Mouse (Mus musculus) forebrain, embryonic 11.5 days (tissue): ENCODE data around the gene Dync2li1. TPM values are rescaled to one million over a fixed set of nuclear protein-coding genes. Genes with fewer than 3 reads are reported as not detected.

Source experiments
- ATAC-seq: fragments of 200-750 bp; cut with Nextera tagmentation; replicated peaks from 2 replicates; pipeline ENCODE4 v1.8.0; 2017; ENCODE audit warnings: moderate TSS enrichment; ENCODE audit not compliant: low FRiP score
- DNase-seq: peaks from one replicate; pipeline ENCODE4 v3.0.0-alpha.2; 2017; ENCODE audit warnings: low spot score
- H3K27ac ChIP-seq: fragments of 300-500 bp; sonication (generic); 2 replicates; pipeline ENCODE4 v1.5.1; 2014; ENCODE audit warnings: low read depth, low read length
- H3K27me3 ChIP-seq: fragments of 300-500 bp; sonication (generic); 2 replicates; pipeline ENCODE4 v1.6.1; 2014; ENCODE audit warnings: mild to moderate bottlenecking, low read length, mixed read lengths; ENCODE audit not compliant: control insufficient read depth, insufficient read depth
- H3K36me3 ChIP-seq: fragments of 300-500 bp; sonication (generic); 2 replicates; pipeline ENCODE4 v1.6.1; 2014; ENCODE audit warnings: mild to moderate bottlenecking, low read length, moderate library complexity, mixed read lengths; ENCODE audit not compliant: control insufficient read depth, insufficient read depth
- H3K4me1 ChIP-seq: fragments of 300-500 bp; sonication (generic); replicated peaks from 2 replicates; pipeline ENCODE4 v1.6.1; 2014; ENCODE audit warnings: low read length, mixed read lengths; ENCODE audit not compliant: control insufficient read depth, insufficient read depth
- H3K4me2 ChIP-seq: fragments of 300-500 bp; sonication (generic); 2 replicates; pipeline ENCODE4 v1.6.1; 2014; ENCODE audit warnings: low read depth, mild to moderate bottlenecking, low read length, moderate library complexity, mixed read lengths; ENCODE audit not compliant: severe bottlenecking
- H3K4me3 ChIP-seq: fragments of 300-500 bp; sonication (generic); 2 replicates; pipeline ENCODE4 v1.5.1; 2014; ENCODE audit warnings: low read depth, low read length
- H3K9ac ChIP-seq: fragments of 300-500 bp; sonication (generic); 2 replicates; pipeline ENCODE4 v1.6.1; 2014; ENCODE audit warnings: low read length
- H3K9me3 ChIP-seq: fragments of 300-500 bp; sonication (generic); 2 replicates; pipeline ENCODE4 v1.6.1; 2016; ENCODE audit warnings: low read length, mixed read lengths; ENCODE audit not compliant: control insufficient read depth
- WGBS: fragments of 180-500 bp; shearing (Covaris S2); extraction: QIAGEN DNeasy Blood & Tissue Kit; methylation state at CpG from one replicate; pipeline ENCODE4 v1.1.7; 2014; 5-methylcytosine and 5-hydroxymethylcytosine counted together
- polyA plus RNA-seq: library from polyadenylated mRNA; unstranded; fragments of >200 nt; fragmentation: Nextera tagmentation; extraction: Ambion mirVana; gene quantifications from 2 replicates; pipeline ENCODE4 v1.2.1, GENCODE M21; 2014

Dync2li1 gene
- polyA plus RNA-seq, 1 experiment from 2014 or later: 41.8 TPM

- 80% methylated on average over 9 of the region's 9 CpGs for WGBS
- Histone ChIP-seq H3K36me3 (no peaks in the 10 kb centered on the region), H3K27me3 (no peaks in the 10 kb centered on the region), H3K27ac (no peak overlapping the region), H3K9me3 (no peaks in the 10 kb centered on the region), H3K4me3 (no peak overlapping the region), H3K4me1 (no peaks in the 10 kb centered on the region), H3K4me2 (no peak overlapping the region), H3K9ac (no peak overlapping the region)
- ATAC-seq: no peak
- no peak for DNase-seq
These were observed 23.1 kb upstream of the Dync2li1 start for GRCm38 (mm10) chr17:84603202-84603627.

- 92% methylated on average over 10 of the region's 10 CpGs for WGBS
These were observed 22.4 kb upstream of the Dync2li1 start for GRCm38 (mm10) chr17:84603709-84604420.

GRCm38 (mm10) chr17:84606976-84607375, 19.3 kb upstream of the Dync2li1 start:
- Histone ChIP-seq H3K27ac (no peak overlapping the region), H3K9me3 (no peaks in the 10 kb centered on the region), H3K27me3 (no peaks in the 10 kb centered on the region), H3K4me1 (no peaks in the 10 kb centered on the region), H3K36me3 (no peaks in the 10 kb centered on the region), H3K4me3 (no peak overlapping the region), H3K4me2 (no peak overlapping the region), H3K9ac (no peak overlapping the region)
- DNase-seq (no peak), ATAC-seq (no peak)
- 53% methylated on average over 13 of the region's 13 CpGs for WGBS

More at GRCm38 (mm10) chr17:84603709-84604420, 22.4 kb upstream of the Dync2li1 start:
- no peak overlapping the region for H3K4me2 ChIP-seq
- no peak overlapping the region for H3K4me3 ChIP-seq
- H3K9me3 ChIP-seq: no peaks in the 10 kb centered on the region
- no peaks in the 10 kb centered on the region for H3K27me3 ChIP-seq
- ATAC-seq: no peak
- no peak for DNase-seq
- no peak overlapping the region for H3K27ac ChIP-seq
- no peaks in the 10 kb centered on the region for H3K36me3 ChIP-seq
- H3K9ac ChIP-seq: no peak overlapping the region
- H3K4me1 ChIP-seq: no peaks in the 10 kb centered on the region

- no peaks in the 10 kb centered on the region for H3K36me3 ChIP-seq
- ATAC-seq (no peak), DNase-seq (no peak)
- H3K9me3 ChIP-seq: no peaks in the 10 kb centered on the region
- WGBS: 72% methylated on average over 5 of the region's 5 CpGs
- no peaks in the 10 kb centered on the region for H3K4me1 ChIP-seq
- H3K27ac ChIP-seq: no peak overlapping the region
- H3K27me3 ChIP-seq: no peaks in the 10 kb centered on the region
- no peak overlapping the region for H3K9ac ChIP-seq
- no peak overlapping the region for H3K4me3 ChIP-seq
- H3K4me2 ChIP-seq: no peak overlapping the region
These were observed 18.7 kb upstream of the Dync2li1 start for GRCm38 (mm10) chr17:84607617-84608016.

GRCm38 (mm10) chr17:84608606-84609005, 17.7 kb upstream of the Dync2li1 start:
- H3K27me3 ChIP-seq: no peaks in the 10 kb centered on the region
- H3K4me3 ChIP-seq: no peak overlapping the region
- no peak overlapping the region for H3K9ac ChIP-seq
- peaks cover 2% of the 10 kb centered on the region; the same call in 1 of the 2 replicates for H3K9me3 ChIP-seq
- ATAC-seq (no peak), DNase-seq (no peak)
- H3K36me3 ChIP-seq: no peaks in the 10 kb centered on the region
- H3K4me1 ChIP-seq: no peaks in the 10 kb centered on the region
- H3K4me2 ChIP-seq: no peak overlapping the region
- WGBS: 83% methylated on average over 4 of the region's 4 CpGs
- H3K27ac ChIP-seq: no peak overlapping the region

- 90% methylated on average over 9 of the region's 9 CpGs for WGBS
- Histone ChIP-seq H3K4me3 (no peak overlapping the region), H3K27me3 (no peaks in the 10 kb centered on the region), H3K9me3 (peaks cover 4% of the 10 kb centered on the region; the same call in 1 of the 2 replicates), H3K4me2 (no peak overlapping the region), H3K9ac (no peak overlapping the region), H3K4me1 (no peaks in the 10 kb centered on the region), H3K27ac (no peak overlapping the region), H3K36me3 (no peaks in the 10 kb centered on the region)
- no peak for DNase-seq
- no peak for ATAC-seq
These were observed 14.8 kb upstream of the Dync2li1 start for GRCm38 (mm10) chr17:84611500-84611899.

- Histone ChIP-seq H3K4me2 (no peak overlapping the region), H3K27ac (no peak overlapping the region), H3K27me3 (no peaks in the 10 kb centered on the region), H3K4me1 (no peaks in the 10 kb centered on the region), H3K9me3 (peaks cover 4% of the 10 kb centered on the region; the same call in 1 of the 2 replicates), H3K9ac (no peak overlapping the region), H3K36me3 (no peaks in the 10 kb centered on the region), H3K4me3 (no peak overlapping the region)
- ATAC-seq (no peak), DNase-seq (no peak)
- 84% methylated on average over 7 of the region's 7 CpGs for WGBS
These were observed 14.3 kb upstream of the Dync2li1 start for GRCm38 (mm10) chr17:84611971-84612370.

- Histone ChIP-seq H3K9ac (no peak overlapping the region), H3K36me3 (no peaks in the 10 kb centered on the region), H3K27ac (no peak overlapping the region), H3K27me3 (no peaks in the 10 kb centered on the region), H3K4me3 (no peak overlapping the region), H3K4me1 (no peaks in the 10 kb centered on the region), H3K4me2 (no peak overlapping the region), H3K9me3 (peaks cover 4% of the 10 kb centered on the region; the same call in 1 of the 2 replicates)
- WGBS: 88% methylated on average over 11 of the region's 11 CpGs
- no peak for DNase-seq
- no peak for ATAC-seq
These were observed 10.5 kb upstream of the Dync2li1 start for GRCm38 (mm10) chr17:84615811-84616210.

GRCm38 (mm10) chr17:84616526-84617074, 9.7 kb upstream of the Dync2li1 start:
- Histone ChIP-seq H3K9ac (no peak overlapping the region), H3K36me3 (no peaks in the 10 kb centered on the region), H3K27ac (no peak overlapping the region), H3K9me3 (peaks cover 4% of the 10 kb centered on the region; the same call in 1 of the 2 replicates), H3K4me1 (no peaks in the 10 kb centered on the region), H3K27me3 (no peaks in the 10 kb centered on the region), H3K4me2 (no peak overlapping the region), H3K4me3 (no peak overlapping the region)
- DNase-seq: no peak
- ATAC-seq: no peak
- WGBS: 88% methylated on average over 6 of the region's 6 CpGs
